ENCODE assay signal across 8 mouse cellular contexts in the genomic region with DNA sequence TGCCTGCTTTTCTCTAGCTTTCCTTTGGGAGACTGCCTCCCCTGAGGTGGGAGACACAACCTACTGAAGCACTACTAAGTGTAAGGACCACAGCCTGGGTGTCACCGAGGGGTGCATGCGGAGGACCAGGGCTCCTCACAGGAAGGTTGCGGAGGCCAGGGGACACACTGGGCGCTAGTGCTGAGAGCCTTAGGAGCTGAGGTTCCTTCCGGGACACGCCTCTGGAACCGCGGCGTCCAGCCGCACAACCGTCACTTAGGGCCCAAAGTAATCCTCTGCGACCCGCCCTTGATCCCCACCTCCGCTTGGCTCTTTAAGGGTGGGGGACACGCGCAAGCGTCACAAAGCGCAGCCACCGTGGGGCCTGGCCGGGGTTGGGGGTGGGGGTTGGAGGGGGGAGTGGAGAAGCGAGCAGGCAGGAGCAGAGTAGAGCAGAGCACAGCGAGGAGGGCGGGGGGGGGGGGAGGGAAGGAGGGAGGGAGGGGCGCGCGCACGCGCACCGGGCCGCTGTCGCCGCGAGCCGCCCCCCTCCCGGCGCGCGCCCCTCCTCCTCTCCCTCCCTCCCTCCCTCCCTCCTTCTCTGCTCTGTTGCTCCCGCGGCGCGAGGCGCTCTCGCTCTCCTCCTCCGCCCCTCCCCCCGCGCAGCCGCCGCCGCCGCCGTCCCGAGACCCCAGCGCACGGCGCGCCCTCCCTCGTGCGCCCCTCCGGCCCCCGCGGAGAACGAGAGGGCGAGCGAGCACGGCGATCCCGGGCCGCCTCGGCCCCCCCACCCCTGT. TPM values are rescaled to one million over a fixed set of nuclear protein-coding genes. Genes with fewer than 3 reads are reported as not detected.
DNase-seq lines count a peak whose midpoint lies in the region; ATAC-seq and TF ChIP-seq lines count a peak whose summit lies in the region.

No protein-coding gene starts in this region.

- TF ChIP-seq POLR2A in testis, adult 2 months (IDR thresholded peaks at IDR 0.05; ENCODE audit: control insufficient read depth, low read depth, low read length): peak; percentile 77

- TF ChIP-seq EP300 in liver, postnatal 0 days (IDR thresholded peaks at IDR 0.05; ENCODE audit: low read depth): no peak

- WGBS in forebrain, embryonic 10.5 days: 2% methylated on average over 34 of the region's 70 CpGs
- under 1% methylated on average over 27 of the region's 70 CpGs for WGBS in heart, embryonic 15.5 days
- WGBS in liver, postnatal 0 days (ENCODE audit: insufficient replicate concordance): 0% methylated on average over 19 of the region's 70 CpGs
- 0% methylated on average over 21 of the region's 70 CpGs for WGBS in neural tube, embryonic 14.5 days

- H3K4me2 ChIP-seq in heart, embryonic 15.5 days: peak overlapping the region; percentile 79
- peak overlapping the region; percentile 71 for H3K4me2 ChIP-seq in liver, postnatal 0 days (ENCODE audit: low read depth, low read length)
- H3K4me2 ChIP-seq in neural tube, embryonic 14.5 days (ENCODE audit: low read depth, low read length): peak overlapping the region; percentile 63

- peak; percentile 92 for ATAC-seq in heart, embryonic 15.5 days (replicated peaks; ENCODE audit: insufficient number of reproducible peaks, insufficient read depth, low FRiP score, low read depth)
- ATAC-seq in liver, postnatal 0 days: peak; percentile 78
- peak; percentile 95 for ATAC-seq in neural tube, embryonic 14.5 days (ENCODE audit: low read depth)

- DNase-seq in CD8-positive naive resting alpha-beta T cell, adult 2 months (ENCODE audit: low read depth in 2 of 2, low spot score in 2 of 2): peak; percentile 39 to 55
- peak; percentile 85 for DNase-seq in forebrain, embryonic 10.5 days (ENCODE audit: extremely low spot score, low spot score)
- peak; percentile 83 to 91 for DNase-seq in kidney, postnatal 25 days
- peak; percentile 90 for DNase-seq in liver, postnatal 0 days

- H3K9ac ChIP-seq in heart, embryonic 15.5 days: peak overlapping the region; percentile 99
- H3K9ac ChIP-seq in liver, postnatal 0 days (replicated peaks): peak overlapping the region; percentile 99
- peak overlapping the region; percentile 99 for H3K9ac ChIP-seq in neural tube, embryonic 14.5 days (replicated peaks; ENCODE audit: low read depth, low read length)

- peaks cover 5% of the 10 kb centered on the region; the same call in 1 of the 2 replicates for H3K4me1 ChIP-seq in brown adipose tissue, adult 24 weeks (ENCODE audit: control insufficient read depth, insufficient read depth, insufficient read length, low read length)
- peaks cover 22% of the 10 kb centered on the region for H3K4me1 ChIP-seq in forebrain, embryonic 10.5 days
- peaks cover 14% of the 10 kb centered on the region for H3K4me1 ChIP-seq in heart, embryonic 15.5 days (replicated peaks)
- H3K4me1 ChIP-seq in liver, postnatal 0 days (ENCODE audit: insufficient read depth): peaks cover 41% of the 10 kb centered on the region
- peaks cover 17% of the 10 kb centered on the region for H3K4me1 ChIP-seq in neural tube, embryonic 14.5 days (ENCODE audit: control insufficient read depth, insufficient read depth, low read length)
- H3K4me1 ChIP-seq in testis, adult 2 months (ENCODE audit: control insufficient read depth, insufficient read depth, low read length): peaks cover 8% of the 10 kb centered on the region

- peaks cover 22% of the 10 kb centered on the region for H3K36me3 ChIP-seq in forebrain, embryonic 10.5 days (replicated peaks)
- 0 out of 2 replicates have a peak, but pooled peaks cover 3% of the 10 kb centered on the region for H3K36me3 ChIP-seq in heart, embryonic 15.5 days
- peaks cover 14% of the 10 kb centered on the region for H3K36me3 ChIP-seq in liver, postnatal 0 days (replicated peaks; ENCODE audit: insufficient read depth, low read length)
- no peaks in the 10 kb centered on the region for H3K36me3 ChIP-seq in neural tube, embryonic 14.5 days (ENCODE audit: control insufficient read depth, insufficient read depth, low read length)
- no peaks in the 10 kb centered on the region for H3K36me3 ChIP-seq in testis, adult 2 months (ENCODE audit: control insufficient read depth, insufficient read depth, low read length)

- no peak for TF ChIP-seq CTCF in liver, postnatal 0 days (IDR thresholded peaks at IDR 0.05; ENCODE audit: low read depth)
- TF ChIP-seq CTCF in testis, adult 2 months (IDR thresholded peaks at IDR 0.05; ENCODE audit: control insufficient read depth, insufficient read depth, insufficient replicate concordance, low read depth, low read length): no peak

- H3K27me3 ChIP-seq in forebrain, embryonic 10.5 days (ENCODE audit: poor library complexity, severe bottlenecking): no peaks in the 10 kb centered on the region
- H3K27me3 ChIP-seq in heart, embryonic 15.5 days: no peaks in the 10 kb centered on the region
- H3K27me3 ChIP-seq in liver, postnatal 0 days (ENCODE audit: insufficient read depth, low read length): no peaks in the 10 kb centered on the region
- H3K27me3 ChIP-seq in neural tube, embryonic 14.5 days (ENCODE audit: control insufficient read depth, insufficient read depth, low read length): no peaks in the 10 kb centered on the region
- H3K27me3 ChIP-seq in testis, adult 2 months (ENCODE audit: control insufficient read depth, insufficient read depth, low read length): no peaks in the 10 kb centered on the region

- H3K27ac ChIP-seq in brown adipose tissue, adult 24 weeks (replicated peaks; ENCODE audit: low read depth, low read length): peak overlapping the region; percentile 89
- H3K27ac ChIP-seq in forebrain, embryonic 10.5 days: peak overlapping the region; percentile 100
- peak overlapping the region; percentile 99 for H3K27ac ChIP-seq in heart, embryonic 15.5 days
- H3K27ac ChIP-seq in liver, postnatal 0 days (ENCODE audit: low read depth): peak overlapping the region; percentile 99
- H3K27ac ChIP-seq in neural tube, embryonic 14.5 days (ENCODE audit: low read depth, low read length): peak overlapping the region; percentile 99
- peak overlapping the region; percentile 97 for H3K27ac ChIP-seq in testis, adult 2 months (ENCODE audit: control insufficient read depth, insufficient read depth, low read depth, low read length)

- H3K4me3 ChIP-seq in brown adipose tissue, adult 24 weeks (ENCODE audit: insufficient read depth, low read depth, low read length): peak overlapping the region; percentile 73
- H3K4me3 ChIP-seq in forebrain, embryonic 10.5 days: peak overlapping the region; percentile 93
- peak overlapping the region; percentile 97 for H3K4me3 ChIP-seq in heart, embryonic 15.5 days
- H3K4me3 ChIP-seq in liver, postnatal 0 days (ENCODE audit: low read depth, low read length): peak overlapping the region; percentile 92
- peak overlapping the region; percentile 97 for H3K4me3 ChIP-seq in neural tube, embryonic 14.5 days (ENCODE audit: low read depth, low read length)
- peak overlapping the region; percentile 100 for H3K4me3 ChIP-seq in testis, adult 2 months (ENCODE audit: control insufficient read depth, low read depth, low read length)

- peaks cover 8% of the 10 kb centered on the region; the same call in 1 of the 2 replicates for H3K9me3 ChIP-seq in forebrain, embryonic 10.5 days
- no peaks in the 10 kb centered on the region for H3K9me3 ChIP-seq in heart, embryonic 15.5 days (replicated peaks)
- no peaks in the 10 kb centered on the region for H3K9me3 ChIP-seq in liver, postnatal 0 days (ENCODE audit: low read length)
- no peaks in the 10 kb centered on the region for H3K9me3 ChIP-seq in neural tube, embryonic 14.5 days (ENCODE audit: control insufficient read depth, low read length)

RNA-seq across cellular contexts. Expression of gene Ube2r2, which starts 0.4 kb away (rescaled TPM):
- polyA plus RNA-seq in brown adipose tissue, adult 24 weeks (2012; ENCODE audit: insufficient read depth, insufficient read length, missing spikeins): 71.7 and 124 TPM in 2 replicates
- 74.6 and 82.1 TPM in 2 replicates for polyA plus RNA-seq in forebrain, embryonic 10.5 days (2016; fragmentation: Nextera tagmentation; extraction: Ambion mirVana)
- polyA plus RNA-seq in heart, embryonic 15.5 days (2015; fragmentation: Nextera tagmentation; extraction: Ambion mirVana): 70.6 and 73.1 TPM in 2 replicates
- 39.4 and 43.9 TPM in 2 replicates for polyA plus RNA-seq in liver, postnatal 0 days (2015; fragmentation: Nextera tagmentation; extraction: Ambion mirVana)
- 57.5 and 70.7 TPM in 2 replicates for polyA plus RNA-seq in neural tube, embryonic 14.5 days (2014; fragmentation: Nextera tagmentation; extraction: Ambion mirVana)
- 17.7 and 18.8 TPM in 2 replicates for polyA plus RNA-seq in testis, adult 2 months (2012; rRNA removed)

RNA-seq across cellular contexts. Expression of gene Nol6, which starts 10.9 kb away (rescaled TPM):
- polyA plus RNA-seq in brown adipose tissue, adult 24 weeks (2012; ENCODE audit: insufficient read depth, insufficient read length, missing spikeins): 13.0 and 15.3 TPM in 2 replicates
- 34.3 and 36.9 TPM in 2 replicates for polyA plus RNA-seq in forebrain, embryonic 10.5 days (2016; fragmentation: Nextera tagmentation; extraction: Ambion mirVana)
- 12.8 and 20.2 TPM in 2 replicates for polyA plus RNA-seq in heart, embryonic 15.5 days (2015; fragmentation: Nextera tagmentation; extraction: Ambion mirVana)
- 4.3 and 4.7 TPM in 2 replicates for polyA plus RNA-seq in liver, postnatal 0 days (2015; fragmentation: Nextera tagmentation; extraction: Ambion mirVana)
- polyA plus RNA-seq in neural tube, embryonic 14.5 days (2014; fragmentation: Nextera tagmentation; extraction: Ambion mirVana): 34.8 and 36.1 TPM in 2 replicates
- 14.0 and 15.9 TPM in 2 replicates for polyA plus RNA-seq in testis, adult 2 months (2012; rRNA removed)

RNA-seq across cellular contexts. Expression of gene Aqp3, which starts 37.1 kb away (rescaled TPM):
- not detected in 2 replicates for polyA plus RNA-seq in brown adipose tissue, adult 24 weeks (2012; ENCODE audit: insufficient read depth, insufficient read length, missing spikeins)
- polyA plus RNA-seq in forebrain, embryonic 10.5 days (2016; fragmentation: Nextera tagmentation; extraction: Ambion mirVana): 4.6 and 4.9 TPM in 2 replicates
- polyA plus RNA-seq in heart, embryonic 15.5 days (2015; fragmentation: Nextera tagmentation; extraction: Ambion mirVana): 0.49 and 3.1 TPM in 2 replicates
- polyA plus RNA-seq in liver, postnatal 0 days (2015; fragmentation: Nextera tagmentation; extraction: Ambion mirVana): 7.3 and 10.7 TPM in 2 replicates
- polyA plus RNA-seq in neural tube, embryonic 14.5 days (2014; fragmentation: Nextera tagmentation; extraction: Ambion mirVana): 0.19 TPM in 1 of 2 replicates, not detected in the other
- 5.2 and 6.7 TPM in 2 replicates for polyA plus RNA-seq in testis, adult 2 months (2012; rRNA removed)

Comparison
In these comparisons a context has a peak if more than half of its experiments do, and no peak if none do; other contexts are left out.
1. Peak in every context shown above with its lines: DNase-seq, ATAC-seq, H3K4me3 ChIP-seq and H3K27ac ChIP-seq.